Comparison of ENCODE assay signal across 9 mouse cellular contexts in the genomic region with DNA sequence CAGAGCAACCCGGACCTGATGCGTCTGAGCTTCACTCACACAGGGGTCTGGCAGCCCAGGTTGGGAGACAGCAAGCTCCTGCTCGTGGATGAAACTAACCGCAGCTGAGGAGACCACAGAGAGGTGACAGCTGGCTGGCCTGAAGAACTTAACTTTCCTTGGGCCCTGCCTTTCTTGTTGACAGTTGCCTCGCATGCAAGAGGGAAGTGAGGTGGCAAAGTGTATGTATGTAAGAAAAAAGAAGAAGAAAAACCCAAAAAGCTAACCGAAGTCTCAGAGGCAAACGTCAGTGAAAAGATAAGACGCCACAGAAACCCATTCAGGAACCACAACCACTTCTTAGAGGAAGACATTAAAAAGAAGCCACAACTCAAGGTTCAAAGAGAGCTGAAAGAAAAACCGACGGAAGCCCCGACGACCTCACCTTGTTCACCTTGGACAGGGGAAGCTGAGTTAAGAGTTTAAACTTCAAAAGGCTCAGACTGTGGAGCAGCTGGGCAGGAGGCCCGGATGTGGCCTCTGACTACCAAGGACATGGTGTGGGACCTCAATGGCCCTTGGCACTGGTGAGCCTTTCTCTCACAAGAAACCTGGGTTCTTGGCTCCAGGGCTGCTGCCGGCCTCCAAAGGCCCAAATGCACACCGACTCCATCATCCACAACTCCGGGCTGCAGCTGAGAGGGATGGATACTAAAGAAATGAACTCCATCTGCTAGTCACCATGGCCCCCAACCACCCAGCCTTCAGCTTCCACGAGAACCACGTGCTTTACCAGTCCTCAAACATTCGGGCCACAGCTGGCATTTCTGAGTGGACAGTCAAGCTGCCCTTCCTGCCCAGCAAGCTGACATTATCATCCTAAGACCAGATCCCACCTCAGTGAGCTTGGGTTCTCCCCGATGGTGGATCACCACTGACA. TPM values are rescaled to one million over a fixed set of nuclear protein-coding genes. Genes with fewer than 3 reads are reported as not detected.
A peak's percentile ranks its signal among the peaks of the same experiment; 100 is the strongest.
DNase-seq lines count a peak whose midpoint lies in the region; ATAC-seq and TF ChIP-seq lines count a peak whose summit lies in the region.
"Had no signal": no experiment of that assay in that cellular context is flagged by ENCODE, and none has a peak within 500 bp of the region (broad histone marks: within the 10 kb centered on the region; RNA-seq: fewer than 3 reads in every experiment).

No protein-coding gene starts in this region.

- no peak overlapping the region; the same call in 1 of the 2 replicates for H3K9ac ChIP-seq in ES-E14 (ENCODE audit: insufficient read depth, low read depth, low read length, poor library complexity, severe bottlenecking)
- peak overlapping the region; percentile 86 for H3K9ac ChIP-seq in forebrain, postnatal 0 days
- H3K9ac ChIP-seq in limb, embryonic 12.5 days (replicated peaks), result peak overlapping the region; percentile 79

- peaks cover 12% of the 10 kb centered on the region; the same call in 1 of the 2 replicates for H3K36me3 ChIP-seq in ES-E14 (ENCODE audit: control insufficient read depth, insufficient read depth, low read length, poor library complexity, severe bottlenecking)
- 0 out of 2 replicates have a peak, but pooled peaks cover 3% of the 10 kb centered on the region for H3K36me3 ChIP-seq in forebrain, postnatal 0 days (ENCODE audit: insufficient read depth)
- peaks cover 29% of the 10 kb centered on the region; the same call in 1 of the 2 replicates for H3K36me3 ChIP-seq in limb, embryonic 12.5 days
- no peaks in the 10 kb centered on the region for H3K36me3 ChIP-seq in small intestine, adult 2 months (ENCODE audit: control insufficient read depth, insufficient read depth, low read length)

- DNase-seq in cerebellum, postnatal 10 days, result peak; percentile 35 to 52
- no peak for DNase-seq in ES-E14 (ENCODE audit: low read depth, low spot score)
- no peak for DNase-seq in forebrain, postnatal 0 days
- no peak for DNase-seq in urinary bladder, postnatal 36 days (ENCODE audit: low spot score in 2 of 2)
- no peak for DNase-seq in left cerebral cortex, postnatal 4 days

- intact Hi-C loops in left cerebral cortex, postnatal 4 days (cut with DNase I), result no loop called here

- H3K4me3 ChIP-seq in ES-E14 (ENCODE audit: insufficient read depth in 1 of 2, low read depth in 1 of 2, low read length in 2 of 2, poor library complexity in 1 of 2, severe bottlenecking in 1 of 2), result peak overlapping the region; percentile 84 to 98; a peak in 2 of 4 replicates
- H3K4me3 ChIP-seq in forebrain, postnatal 0 days (ENCODE audit: low read depth, low read length), result peak overlapping the region; percentile 87
- H3K4me3 ChIP-seq in limb, embryonic 12.5 days (replicated peaks), result peak overlapping the region; percentile 90
- peak overlapping the region; percentile 71 for H3K4me3 ChIP-seq in small intestine, adult 2 months (ENCODE audit: low read depth, low read length)
- H3K4me3 ChIP-seq: megakaryocyte, embryonic 14.5 days had no signal

- in situ Hi-C loops in ES-E14 (cut with MboI; ENCODE audit: low sequenced_read_pairs in 2 of 2, unreplicated experiment in 2 of 2), result no loop called here

- no peak for TF ChIP-seq POLR2A in small intestine, adult 2 months (IDR thresholded peaks at IDR 0.05; ENCODE audit: low read depth, low read length)

- peaks cover 0 to 25% of the 10 kb centered on the region in 2 experiments; a peak in 2 of 4 replicates for H3K4me1 ChIP-seq in ES-E14 (ENCODE audit: control insufficient read depth in 2 of 2, insufficient read depth in 2 of 2, low read length in 2 of 2, poor library complexity in 1 of 2)
- H3K4me1 ChIP-seq in forebrain, postnatal 0 days (ENCODE audit: insufficient read depth), result peaks cover 33% of the 10 kb centered on the region
- H3K4me1 ChIP-seq in limb, embryonic 12.5 days (replicated peaks), result peaks cover 44% of the 10 kb centered on the region
- peaks cover 37% of the 10 kb centered on the region for H3K4me1 ChIP-seq in small intestine, adult 2 months (ENCODE audit: control insufficient read depth, insufficient read depth, insufficient read length, low read length)

- TF ChIP-seq CTCF in forebrain, postnatal 0 days (IDR thresholded peaks at IDR 0.05; ENCODE audit: low read depth), result no peak
- no peak for TF ChIP-seq CTCF in small intestine, adult 2 months (IDR thresholded peaks at IDR 0.05; ENCODE audit: extremely low read depth, insufficient read length, insufficient replicate concordance, low read depth, low read length)

- no peaks in the 10 kb centered on the region for H3K9me3 ChIP-seq in ES-E14 (ENCODE audit: control insufficient read depth, insufficient read depth, low read depth, low read length)
- no peaks in the 10 kb centered on the region for H3K9me3 ChIP-seq in forebrain, postnatal 0 days (ENCODE audit: low read length)
- H3K9me3 ChIP-seq in limb, embryonic 12.5 days, result no peaks in the 10 kb centered on the region

- 36% methylated on average over 20 of the region's 20 CpGs for WGBS in forebrain, postnatal 0 days
- 68% methylated on average over 20 of the region's 20 CpGs for WGBS in limb, embryonic 12.5 days
- 36% methylated on average over 20 of the region's 20 CpGs for WGBS in small intestine, adult 2 months

- no peak overlapping the region for H3K27ac ChIP-seq in ES-E14 (ENCODE audit: insufficient read depth, low read depth, low read length, poor library complexity, severe bottlenecking)
- peak overlapping the region; percentile 100 for H3K27ac ChIP-seq in forebrain, postnatal 0 days (ENCODE audit: low read depth, low read length)
- no peak overlapping the region for H3K27ac ChIP-seq in limb, embryonic 12.5 days
- peak overlapping the region; percentile 3; the same call in 1 of the 2 replicates for H3K27ac ChIP-seq in small intestine, adult 2 months (ENCODE audit: insufficient read depth, low read depth, low read length)

- H3K4me2 ChIP-seq in forebrain, postnatal 0 days (ENCODE audit: low read depth), result peak overlapping the region; percentile 81
- peak overlapping the region; percentile 100 for H3K4me2 ChIP-seq in limb, embryonic 12.5 days

- no peaks in the 10 kb centered on the region for H3K27me3 ChIP-seq in forebrain, postnatal 0 days (ENCODE audit: insufficient read depth, low read length)
- no peaks in the 10 kb centered on the region for H3K27me3 ChIP-seq in limb, embryonic 12.5 days
- no peaks in the 10 kb centered on the region for H3K27me3 ChIP-seq in small intestine, adult 2 months (ENCODE audit: control insufficient read depth, insufficient read depth, low read length)

- no peak for ATAC-seq in cerebellum, adult (ENCODE audit: insufficient number of reproducible peaks, low FRiP score, low TSS enrichment)
- ATAC-seq in forebrain, postnatal 0 days, result no peak
- ATAC-seq in limb, embryonic 12.5 days (ENCODE audit: insufficient number of reproducible peaks, insufficient read depth, low FRiP score, low TSS enrichment, low read depth), result no peak

TF ChIP-seq in ES-E14, 5 proteins besides CTCF, POLR2A, EP300 and RAD21:
- TF ChIP-seq CHD2 (IDR thresholded peaks at IDR 0.05; ENCODE audit: low read depth, low read length) (no peak), ZNF384 (IDR thresholded peaks at IDR 0.05; ENCODE audit: low read depth, low read length) (no peak), ZC3H11A (IDR thresholded peaks at IDR 0.05; ENCODE audit: borderline replicate concordance, low read depth, low read length) (no peak), MAFK (IDR thresholded peaks at IDR 0.05; ENCODE audit: insufficient read depth, low read depth, low read length) (no peak), HCFC1 (IDR thresholded peaks at IDR 0.05; ENCODE audit: borderline replicate concordance, insufficient read depth, low read length) (no peak)

RNA-seq across cellular contexts. Expression of gene Zcchc14, which starts 2.1 kb away (rescaled TPM):
- total RNA-seq in ES-E14 (2012; rRNA removed), result 18.6 and 19.6 TPM in 2 replicates
- total RNA-seq in forebrain, postnatal 0 days (2014; rRNA removed), result 69.0 and 85.8 TPM in 2 replicates
- polyA plus RNA-seq in forebrain, postnatal 0 days (2015; fragmentation: Nextera tagmentation; extraction: Ambion mirVana), result 13.9 and 17.4 TPM in 2 replicates
- polyA plus RNA-seq in limb, embryonic 12.5 days (2016; fragmentation: Nextera tagmentation; extraction: Ambion mirVana), result 19.9 and 22.1 TPM in 2 replicates
- polyA plus RNA-seq in small intestine, adult 2 months (2012; rRNA removed), result 15.3 and 31.3 TPM in 2 replicates
- 100 to 1,000 TPM; 138 to 140 TPM for total RNA-seq in left cerebral cortex, postnatal 4 days (2021)

Comparison
In these comparisons a context has a peak if more than half of its experiments do, and no peak if none do; other contexts are left out.
1. DNase-seq: peak in cerebellum, postnatal 10 days (2 of 2); none in ES-E14 (single experiment), forebrain, postnatal 0 days (single experiment), urinary bladder, postnatal 36 days (0 of 2) and left cerebral cortex, postnatal 4 days (single experiment).
2. H3K27ac ChIP-seq: peak in forebrain, postnatal 0 days (single experiment) and small intestine, adult 2 months (single experiment); none in ES-E14 (single experiment) and limb, embryonic 12.5 days (single experiment).
3. Peak in every context shown above with its lines, with median percentiles within 50 percentile points of each other: H3K4me3 ChIP-seq.